Mouse (Mus musculus): Measurements from ENCODE around the gene Wdr89. TPM values are rescaled to one million over a fixed set of nuclear protein-coding genes. Genes with fewer than 3 reads are reported as not detected.
A peak's percentile ranks its signal among the peaks of the same experiment; 100 is the strongest.

Wdr89 gene
- total and polyA plus RNA-seq, 2 experiments from 2014 or later: 3.5 TPM

DNA sequence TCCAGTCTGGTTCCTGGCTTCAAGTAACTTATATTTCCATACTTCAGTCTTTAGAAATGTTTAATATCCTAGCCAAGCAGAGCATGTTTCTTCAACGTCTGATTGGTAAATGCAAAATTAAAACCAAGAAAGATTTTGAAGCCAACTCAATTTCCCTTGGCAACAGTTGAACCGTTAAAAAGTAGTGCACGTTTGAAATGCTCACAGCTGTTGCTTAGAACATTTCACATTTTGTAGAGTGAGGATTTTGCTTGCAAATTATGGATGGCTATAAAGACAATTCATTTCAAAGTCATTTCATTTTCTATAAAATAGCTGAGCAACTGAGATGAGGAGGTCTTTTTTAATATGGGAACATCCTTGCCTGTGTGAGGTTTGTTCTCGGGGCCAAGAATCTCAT is 71.6 kb downstream of the Wdr89 start:
- WGBS: 85% methylated on average over 4 of the region's 4 CpGs
- no peak for TF ChIP-seq CTCF (IDR thresholded peaks at IDR 0.05)
- ATAC-seq (ENCODE audit: low FRiP score) (no peak), DNase-seq (ENCODE audit: low spot score) (no peak)
- H3K27me3 ChIP-seq (ENCODE audit: insufficient read depth, low read length): no peaks in the 10 kb centered on the region
- no peak overlapping the region for H3K4me3 ChIP-seq (ENCODE audit: low read depth, low read length)
- no peak overlapping the region for H3K27ac ChIP-seq (ENCODE audit: low read depth, low read length)
- H3K9me3 ChIP-seq (ENCODE audit: low read length): no peaks in the 10 kb centered on the region
- H3K4me2 ChIP-seq (ENCODE audit: low read depth, low read length, poor library complexity, severe bottlenecking): no peak overlapping the region
- no peak overlapping the region for H3K9ac ChIP-seq (replicated peaks; ENCODE audit: low read length, poor library complexity, severe bottlenecking)
- peaks cover 5% of the 10 kb centered on the region; the same call in 1 of the 2 replicates for H3K4me1 ChIP-seq (ENCODE audit: insufficient read depth, low read length)
- no peaks in the 10 kb centered on the region for H3K36me3 ChIP-seq (ENCODE audit: insufficient read depth, low read length)

DNA sequence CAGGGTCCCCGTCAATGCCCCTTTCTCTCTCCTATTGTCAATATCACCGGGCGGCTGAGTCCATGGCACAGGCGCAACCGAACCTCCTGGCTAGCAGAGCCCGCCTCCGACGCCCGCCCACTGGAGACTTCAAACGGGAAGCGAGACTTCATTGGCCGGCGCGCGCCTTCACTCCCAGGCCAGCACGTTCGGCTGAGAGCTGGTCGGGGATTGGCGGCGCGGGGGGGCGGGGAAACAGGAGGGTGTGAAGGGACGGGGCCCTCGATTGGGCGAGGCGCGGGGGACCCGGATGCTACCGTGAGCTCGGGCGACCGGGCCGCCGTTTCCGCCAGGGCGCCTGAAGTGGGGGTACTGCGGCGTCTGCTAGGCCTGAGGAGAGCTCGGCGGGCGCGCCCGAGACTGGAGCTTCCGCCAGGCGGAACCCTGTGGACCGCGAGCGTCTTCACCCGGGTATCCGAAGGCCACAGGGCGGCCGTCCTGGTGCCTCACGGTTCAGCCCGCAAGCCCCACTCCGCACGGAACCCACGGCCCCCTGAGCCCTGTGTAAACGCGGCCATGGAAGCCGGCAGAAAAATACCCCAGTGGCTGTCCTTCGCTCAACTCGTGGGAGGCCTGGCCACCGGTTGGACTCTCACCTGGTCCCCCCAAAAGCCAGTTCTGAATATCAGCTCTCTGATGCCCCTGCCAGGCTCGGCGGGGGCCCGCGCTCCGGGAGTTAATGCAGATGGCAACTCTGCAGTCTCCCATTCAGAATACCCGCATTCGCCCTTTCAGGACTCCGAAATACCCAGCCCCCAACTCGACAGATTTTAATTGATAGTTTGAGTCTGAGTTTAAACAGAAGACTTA is 73.0 kb downstream of the Wdr89 start, which contains the start of gene Ppp2r5e:
TSS of gene Ppp2r5e (minus strand) at position 92 of the 849 bp plus-strand sequence.
- H3K27ac ChIP-seq (ENCODE audit: low read depth, low read length): peak within 1 kb of the TSS; percentile 98
- peak; percentile 7; the same call in 1 of the 2 replicates for TF ChIP-seq CTCF (IDR thresholded peaks at IDR 0.05)
- DNase-seq (ENCODE audit: low spot score) (peak; percentile 98), ATAC-seq (ENCODE audit: low FRiP score) (peak; percentile 99)
- WGBS: under 1% methylated on average over 54 of the region's 72 CpGs
- peaks cover 5% of the 10 kb centered on the region; the same call in 1 of the 2 replicates for H3K4me1 ChIP-seq (ENCODE audit: insufficient read depth, low read length)
- H3K4me3 ChIP-seq (ENCODE audit: low read depth, low read length): peak within 1 kb of the TSS; percentile 100
- H3K9ac ChIP-seq (replicated peaks; ENCODE audit: low read length, poor library complexity, severe bottlenecking): peak within 1 kb of the TSS; percentile 98
- H3K4me2 ChIP-seq (ENCODE audit: low read depth, low read length, poor library complexity, severe bottlenecking): peak within 1 kb of the TSS; percentile 80
- no peaks in the 10 kb centered on the region for H3K27me3 ChIP-seq (ENCODE audit: insufficient read depth, low read length)
- no peaks in the 10 kb centered on the region for H3K9me3 ChIP-seq (ENCODE audit: low read length)
- peaks cover 1% of the 10 kb centered on the region; the same call in 1 of the 2 replicates for H3K36me3 ChIP-seq (ENCODE audit: insufficient read depth, low read length)

DNA sequence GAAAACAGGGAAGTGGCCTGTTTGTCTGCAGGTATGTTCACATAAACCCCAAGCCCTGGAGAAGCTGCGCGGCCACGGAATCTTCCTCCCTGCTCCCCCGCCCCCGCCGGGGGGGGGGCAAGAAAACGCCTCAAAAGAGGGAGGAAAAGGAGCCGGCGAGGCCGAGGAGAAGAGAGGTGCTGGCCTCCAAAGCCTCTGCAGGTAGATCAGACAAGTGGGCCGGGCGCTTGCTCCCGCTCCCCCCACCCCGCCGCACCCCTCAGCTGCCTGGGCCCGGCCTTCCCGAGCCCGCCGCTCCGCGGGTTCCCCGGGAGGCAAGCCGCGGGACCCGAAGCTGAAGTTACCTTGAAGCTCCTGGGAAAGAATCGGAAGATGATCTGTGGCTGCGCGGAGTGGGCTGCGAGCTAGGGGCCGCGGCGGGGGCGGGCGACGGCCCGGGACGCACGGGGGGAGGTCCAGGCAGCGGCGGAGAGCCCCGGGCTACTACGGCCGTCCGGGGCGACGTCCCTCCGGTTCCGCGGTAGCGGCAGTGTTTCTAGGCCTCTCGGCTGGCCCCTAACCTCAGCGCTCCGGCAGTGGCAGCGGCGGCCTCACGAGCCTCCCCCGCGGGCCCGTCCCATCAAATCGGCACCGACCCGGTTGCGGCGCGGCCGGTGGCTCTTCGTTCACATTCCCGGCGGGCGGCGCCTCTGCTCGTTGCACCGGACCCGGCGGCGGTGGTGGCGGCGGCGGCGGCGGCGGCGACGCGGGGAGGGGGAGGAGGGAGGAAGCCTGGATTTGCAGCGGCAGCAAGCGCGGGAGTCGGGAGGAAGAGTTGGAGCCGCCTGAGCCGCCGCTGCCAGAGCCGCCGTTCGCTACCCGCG is 73.8 kb downstream of the Wdr89 start:
- no peak for TF ChIP-seq CTCF (IDR thresholded peaks at IDR 0.05)
- peak; percentile 22 for ATAC-seq (ENCODE audit: low FRiP score)
- Histone ChIP-seq H3K9me3 (ENCODE audit: low read length) (no peaks in the 10 kb centered on the region), H3K27me3 (ENCODE audit: insufficient read depth, low read length) (no peaks in the 10 kb centered on the region), H3K4me1 (ENCODE audit: insufficient read depth, low read length) (peaks cover 5% of the 10 kb centered on the region; the same call in 1 of the 2 replicates), H3K27ac (ENCODE audit: low read depth, low read length) (peak overlapping the region; percentile 98), H3K36me3 (ENCODE audit: insufficient read depth, low read length) (peaks cover 5% of the 10 kb centered on the region; the same call in 1 of the 2 replicates), H3K9ac (replicated peaks; ENCODE audit: low read length, poor library complexity, severe bottlenecking) (peak overlapping the region; percentile 98), H3K4me2 (ENCODE audit: low read depth, low read length, poor library complexity, severe bottlenecking) (peak overlapping the region; percentile 80), H3K4me3 (ENCODE audit: low read depth, low read length) (peak overlapping the region; percentile 100)
- under 1% methylated on average over 56 of the region's 97 CpGs for WGBS
- DNase-seq (ENCODE audit: low spot score): no peak

DNA sequence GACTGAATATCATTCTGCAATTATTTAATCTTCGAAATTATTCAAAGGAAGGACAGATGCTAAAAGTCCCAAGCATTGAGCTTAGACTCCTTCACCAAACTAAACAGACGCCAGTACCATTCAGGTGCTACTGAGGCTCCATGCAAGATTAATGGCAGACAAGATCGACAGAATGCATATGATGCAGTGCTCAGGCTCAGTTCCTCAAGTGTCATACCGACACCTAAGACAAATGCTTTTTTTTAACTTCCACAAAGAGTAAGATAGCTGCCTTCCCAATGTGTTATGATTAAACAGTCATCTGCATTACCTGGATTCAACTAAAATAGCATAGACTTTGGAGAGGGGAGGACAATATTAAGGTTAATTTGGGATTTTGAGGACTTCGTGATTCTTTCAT is 74.9 kb downstream of the Wdr89 start:
- H3K9ac ChIP-seq (replicated peaks; ENCODE audit: low read length, poor library complexity, severe bottlenecking): 0 out of 2 replicates have a peak overlapping the region, but pooled peaks have one; percentile 30
- 35% methylated on average over 5 of the region's 5 CpGs for WGBS
- peak overlapping the region; percentile 80 for H3K4me2 ChIP-seq (ENCODE audit: low read depth, low read length, poor library complexity, severe bottlenecking)
- no peak for DNase-seq (ENCODE audit: low spot score)
- no peak overlapping the region for H3K27ac ChIP-seq (ENCODE audit: low read depth, low read length)
- no peak for ATAC-seq (ENCODE audit: low FRiP score)
- H3K4me3 ChIP-seq (ENCODE audit: low read depth, low read length): peak overlapping the region; percentile 100
- no peak for TF ChIP-seq CTCF (IDR thresholded peaks at IDR 0.05)
- H3K9me3 ChIP-seq (ENCODE audit: low read length): no peaks in the 10 kb centered on the region
- peaks cover 5% of the 10 kb centered on the region; the same call in 1 of the 2 replicates for H3K4me1 ChIP-seq (ENCODE audit: insufficient read depth, low read length)
- H3K36me3 ChIP-seq (ENCODE audit: insufficient read depth, low read length): peaks cover 5% of the 10 kb centered on the region; the same call in 1 of the 2 replicates
- H3K27me3 ChIP-seq (ENCODE audit: insufficient read depth, low read length): no peaks in the 10 kb centered on the region

DNA sequence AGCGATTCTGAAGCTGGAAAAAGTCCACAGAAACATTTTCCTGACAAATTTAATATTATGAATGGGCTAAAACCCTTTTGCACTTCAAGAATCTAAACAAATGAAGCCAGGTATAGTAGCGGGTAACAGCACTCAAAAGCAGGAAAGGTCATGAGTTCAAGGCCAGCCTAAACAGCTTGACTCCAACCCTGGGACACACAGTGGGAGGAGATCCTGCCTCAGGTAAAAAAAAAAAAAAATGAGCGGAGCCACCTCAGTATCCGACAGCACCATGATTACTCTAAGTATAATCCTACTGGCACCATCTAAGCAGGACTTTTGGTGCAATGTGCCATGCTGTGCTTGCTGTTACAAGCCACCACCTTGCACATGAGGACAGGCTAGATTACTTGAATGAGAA is 75.5 kb downstream of the Wdr89 start:
- ATAC-seq (ENCODE audit: low FRiP score): no peak
- peaks cover 8% of the 10 kb centered on the region; the same call in 1 of the 2 replicates for H3K36me3 ChIP-seq (ENCODE audit: insufficient read depth, low read length)
- H3K27ac ChIP-seq (ENCODE audit: low read depth, low read length): no peak overlapping the region
- H3K9me3 ChIP-seq (ENCODE audit: low read length): no peaks in the 10 kb centered on the region
- peaks cover 5% of the 10 kb centered on the region; the same call in 1 of the 2 replicates for H3K4me1 ChIP-seq (ENCODE audit: insufficient read depth, low read length)
- WGBS: 73% methylated on average over 4 of the region's 4 CpGs
- H3K27me3 ChIP-seq (ENCODE audit: insufficient read depth, low read length): no peaks in the 10 kb centered on the region
- DNase-seq (ENCODE audit: low spot score): no peak
- no peak for TF ChIP-seq CTCF (IDR thresholded peaks at IDR 0.05)
- no peak overlapping the region for H3K9ac ChIP-seq (replicated peaks; ENCODE audit: low read length, poor library complexity, severe bottlenecking)
- peak overlapping the region; percentile 80 for H3K4me2 ChIP-seq (ENCODE audit: low read depth, low read length, poor library complexity, severe bottlenecking)
- peak overlapping the region; percentile 100; the same call in 1 of the 2 replicates for H3K4me3 ChIP-seq (ENCODE audit: low read depth, low read length)
